ENCODE assay signal across 8 mouse cellular contexts in the genomic region with DNA sequence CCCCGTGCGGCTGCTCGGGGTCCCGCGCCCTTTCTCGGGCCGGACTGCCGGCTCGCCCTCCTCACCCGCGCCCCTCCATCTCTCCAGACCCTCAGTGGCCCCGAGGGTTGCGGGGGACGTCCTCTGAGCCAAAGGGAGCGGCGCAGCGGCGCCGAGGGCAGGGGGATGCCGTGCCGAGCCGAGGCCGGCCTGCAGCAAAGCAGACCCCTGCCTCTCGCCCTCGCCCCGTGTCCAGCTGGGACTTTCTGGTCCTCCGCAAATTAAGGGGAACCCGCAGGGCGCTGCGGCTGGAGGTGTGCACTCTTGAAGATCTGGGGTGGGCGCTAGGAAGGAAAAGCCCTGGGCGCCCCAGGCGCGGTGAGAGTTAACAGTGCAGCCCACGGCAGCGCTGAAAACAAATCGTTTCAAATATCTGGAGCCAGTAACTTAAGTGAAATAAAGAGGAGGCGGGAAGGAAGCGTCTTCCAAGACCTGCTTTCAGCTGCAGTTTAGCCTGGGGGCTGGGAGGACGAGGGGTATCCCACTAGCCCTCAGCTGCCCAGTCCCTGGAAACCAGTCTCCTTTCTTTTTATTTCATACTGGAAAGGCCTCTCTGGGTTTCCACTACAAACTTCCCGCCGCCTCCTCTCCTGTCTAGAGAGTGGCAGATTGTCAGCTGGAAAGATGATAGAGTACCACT. TPM values are rescaled to one million over a fixed set of nuclear protein-coding genes. Genes with fewer than 3 reads are reported as not detected.
DNase-seq lines count a peak whose midpoint lies in the region; ATAC-seq and TF ChIP-seq lines count a peak whose summit lies in the region.

No protein-coding gene starts in this region.

- H3K27ac ChIP-seq in lung, embryonic 14.5 days (ENCODE audit: low read depth) = peak overlapping the region; percentile 98
- peak overlapping the region in 1 of 2 experiments; percentile 53; a peak in 3 of 4 replicates for H3K27ac ChIP-seq in heart, embryonic 14.5 days (replicated peaks in 1 of 2; ENCODE audit: control insufficient read depth in 1 of 2, insufficient read depth in 1 of 2, low read depth in 2 of 2, low read length in 2 of 2)
- peak overlapping the region; percentile 97 for H3K27ac ChIP-seq in stomach, embryonic 16.5 days (ENCODE audit: low read length)

- peak overlapping the region; percentile 94 for H3K4me2 ChIP-seq in lung, embryonic 14.5 days
- H3K4me2 ChIP-seq in heart, embryonic 14.5 days (ENCODE audit: low read length) = peak overlapping the region; percentile 86
- H3K4me2 ChIP-seq in stomach, embryonic 16.5 days (ENCODE audit: low read depth, low read length) = peak overlapping the region; percentile 87

- H3K27me3 ChIP-seq in lung, embryonic 14.5 days (ENCODE audit: insufficient read depth, low read length) = peaks cover 18% of the 10 kb centered on the region
- H3K27me3 ChIP-seq in heart, embryonic 14.5 days (ENCODE audit: control insufficient read depth, insufficient read depth, low read length) = peaks cover 34% of the 10 kb centered on the region
- H3K27me3 ChIP-seq in stomach, embryonic 16.5 days (ENCODE audit: control insufficient read depth, insufficient read depth, low read length) = peaks cover 5% of the 10 kb centered on the region; the same call in 1 of the 2 replicates

- H3K36me3 ChIP-seq in lung, embryonic 14.5 days (ENCODE audit: insufficient read depth) = no peaks in the 10 kb centered on the region
- H3K36me3 ChIP-seq in heart, embryonic 14.5 days (ENCODE audit: control insufficient read depth, insufficient read depth, low read length) = no peaks in the 10 kb centered on the region
- no peaks in the 10 kb centered on the region for H3K36me3 ChIP-seq in stomach, embryonic 16.5 days (ENCODE audit: control insufficient read depth, insufficient read depth, low read length)

- WGBS in lung, embryonic 14.5 days = under 1% methylated on average over 42 of the region's 42 CpGs
- WGBS in heart, embryonic 14.5 days = 2% methylated on average over 41 of the region's 42 CpGs
- WGBS in stomach, embryonic 16.5 days = 2% methylated on average over 42 of the region's 42 CpGs

- peak overlapping the region; percentile 83 for H3K9ac ChIP-seq in lung, embryonic 14.5 days
- H3K9ac ChIP-seq in heart, embryonic 14.5 days (ENCODE audit: low read length) = peak overlapping the region; percentile 82
- H3K9ac ChIP-seq in stomach, embryonic 16.5 days (ENCODE audit: low read length) = peak overlapping the region; percentile 91

- no peak for TF ChIP-seq CTCF in lung, embryonic 14.5 days (IDR thresholded peaks at IDR 0.05; ENCODE audit: low read depth)

- DNase-seq in lung, embryonic 14.5 days = peak; percentile 78
- no peak for DNase-seq in lung, adult 18-20 months
- DNase-seq in embryo, embryonic 9.5 days (ENCODE audit: extremely low spot score) = peak; percentile 79
- peak; percentile 23 to 46 for DNase-seq in layer of hippocampus, postnatal 25 days (ENCODE audit: extremely low spot score in 1 of 2, low spot score in 1 of 2)
- peak; percentile 30 for DNase-seq in lung, postnatal 36 days

- peak; percentile 59 for ATAC-seq in lung, embryonic 14.5 days (ENCODE audit: insufficient read depth)
- ATAC-seq in heart, embryonic 14.5 days (ENCODE audit: insufficient number of reproducible peaks, insufficient read depth, low FRiP score, low read depth) = peak; percentile 60
- ATAC-seq in stomach, embryonic 16.5 days (ENCODE audit: insufficient read depth, low FRiP score) = peak; percentile 48; the same call in 1 of the 2 replicates
- ATAC-seq in megakaryocyte progenitor cell, adult 5-6 weeks (replicated peaks; ENCODE audit: poor library complexity) = no peak

- peaks cover 16% of the 10 kb centered on the region for H3K4me1 ChIP-seq in lung, embryonic 14.5 days (ENCODE audit: insufficient read depth)
- H3K4me1 ChIP-seq in heart, embryonic 14.5 days (ENCODE audit: control insufficient read depth in 2 of 2, insufficient read depth in 2 of 2, low read length in 2 of 2) = peaks cover 0 to 14% of the 10 kb centered on the region in 2 experiments; a peak in 3 of 4 replicates
- peaks cover 12% of the 10 kb centered on the region for H3K4me1 ChIP-seq in stomach, embryonic 16.5 days (ENCODE audit: control insufficient read depth, insufficient read depth, low read length)

- H3K9me3 ChIP-seq in lung, embryonic 14.5 days (ENCODE audit: low read depth, low read length) = no peaks in the 10 kb centered on the region
- H3K9me3 ChIP-seq in heart, embryonic 14.5 days (ENCODE audit: control insufficient read depth, low read length) = no peaks in the 10 kb centered on the region
- H3K9me3 ChIP-seq in stomach, embryonic 16.5 days (replicated peaks; ENCODE audit: control insufficient read depth, low read length) = no peaks in the 10 kb centered on the region

- H3K4me3 ChIP-seq in lung, embryonic 14.5 days (ENCODE audit: low read depth, low read length) = peak overlapping the region; percentile 74
- peak overlapping the region; percentile 76 to 79 for H3K4me3 ChIP-seq in heart, embryonic 14.5 days (ENCODE audit: control insufficient read depth in 1 of 2, insufficient read depth in 1 of 2, low read depth in 1 of 2, low read length in 2 of 2)
- peak overlapping the region; percentile 76 for H3K4me3 ChIP-seq in stomach, embryonic 16.5 days (replicated peaks; ENCODE audit: low read length)

RNA-seq across cellular contexts. Expression of a gene that starts 36.9 kb away (rescaled TPM):
- polyA plus RNA-seq in lung, embryonic 14.5 days (2014; fragmentation: Nextera tagmentation; extraction: Ambion mirVana) = 14.5 and 15.2 TPM in 2 replicates
- 2.4 and 4.1 TPM in 2 replicates for polyA plus RNA-seq in heart, embryonic 14.5 days (2014; fragmentation: Nextera tagmentation; extraction: Ambion mirVana)
- total RNA-seq in layer of hippocampus, postnatal 25 days (2021) = 100 to 1,000 TPM in 1 of 2 experiments, 10 to 100 TPM in 1; 97.6 to 113 TPM
- polyA plus RNA-seq in stomach, embryonic 16.5 days (2015; fragmentation: Nextera tagmentation; extraction: Ambion mirVana) = 3.0 and 3.3 TPM in 2 replicates
- total RNA-seq in megakaryocyte progenitor cell, adult 5-6 weeks (2015) = 18.2 and 26.9 TPM in 2 replicates
- 11.8 and 34.6 TPM in 2 replicates for total RNA-seq in megakaryocyte progenitor cell, adult 5-6 weeks (2017)

Comparison
In these comparisons a context has a peak if more than half of its experiments do, and no peak if none do; other contexts are left out.
1. DNase-seq: peak in lung, embryonic 14.5 days (single experiment), embryo, embryonic 9.5 days (single experiment), layer of hippocampus, postnatal 25 days (2 of 2) and lung, postnatal 36 days (single experiment); none in lung, adult 18-20 months (0 of 2).
2. Peak in every context shown above with its lines, with median percentiles within 50 percentile points of each other: H3K4me2 ChIP-seq, H3K4me3 ChIP-seq and H3K9ac ChIP-seq.